Mouse (Mus musculus) fibroblast of lung, adult 2 months (primary cell): ENCODE data around the gene Ccser1.

ENCODE experiments used
- DNase-seq: peaks from one replicate; pipeline ENCODE4 v3.0.0-alpha.2; 2011; ENCODE audit warnings: low read depth

Gene Ccser1

GRCm38 (mm10) chr6:62055276-62055675 lies 875.2 kb downstream of the Ccser1 start:
- DNase-seq = no peak

GRCm38 (mm10) chr6:62066363-62067023 lies 886.4 kb downstream of the Ccser1 start:
- no peak for DNase-seq

- DNase-seq = no peak
Observed at GRCm38 (mm10) chr6:62067024-62067380, 886.9 kb downstream of the Ccser1 start.

- DNase-seq = no peak
Observed at GRCm38 (mm10) chr6:62105464-62105863, 925.3 kb downstream of the Ccser1 start.

GRCm38 (mm10) chr6:62132531-62132930 lies 952.4 kb downstream of the Ccser1 start:
- DNase-seq = no peak

GRCm38 (mm10) chr6:62160320-62160719 lies 980.2 kb downstream of the Ccser1 start:
- DNase-seq = no peak

GRCm38 (mm10) chr6:62162596-62162995 lies 982.5 kb downstream of the Ccser1 start:
- DNase-seq = no peak

GRCm38 (mm10) chr6:62163826-62164225 lies 983.7 kb downstream of the Ccser1 start:
- DNase-seq = no peak

GRCm38 (mm10) chr6:62196496-62197188 lies 1016.5 kb downstream of the Ccser1 start:
- DNase-seq = no peak

- no peak for DNase-seq
Observed at GRCm38 (mm10) chr6:62198768-62199167, 1018.6 kb downstream of the Ccser1 start.

- DNase-seq = no peak
Observed at GRCm38 (mm10) chr6:62205013-62205412, 1024.9 kb downstream of the Ccser1 start.

- DNase-seq = no peak
Observed at GRCm38 (mm10) chr6:62221856-62222255, 1041.7 kb downstream of the Ccser1 start.

GRCm38 (mm10) chr6:62263899-62264298 lies 1083.8 kb downstream of the Ccser1 start:
- DNase-seq = no peak

GRCm38 (mm10) chr6:62264525-62264924 lies 1084.4 kb downstream of the Ccser1 start:
- no peak for DNase-seq

GRCm38 (mm10) chr6:62281256-62281655 lies 1101.1 kb downstream of the Ccser1 start:
- DNase-seq = no peak

- DNase-seq = no peak
Observed at GRCm38 (mm10) chr6:62301576-62302312, 1121.6 kb downstream of the Ccser1 start.

GRCm38 (mm10) chr6:62318627-62319026 lies 1138.5 kb downstream of the Ccser1 start:
- no peak for DNase-seq

GRCm38 (mm10) chr6:62340319-62340718 lies 1160.2 kb downstream of the Ccser1 start:
- DNase-seq = no peak

- no peak for DNase-seq
Observed at GRCm38 (mm10) chr6:62367802-62368201, 1187.7 kb downstream of the Ccser1 start.
